Mouse (Mus musculus): ENCODE data around the gene Rabgap1l. TPM values are rescaled to one million over a fixed set of nuclear protein-coding genes. Genes with fewer than 3 reads are reported as not detected.
A peak's percentile ranks its signal among the peaks of the same experiment; 100 is the strongest.

Rabgap1l gene
- 100 to 1,000 TPM; 194 to 203 TPM for total RNA-seq (2021)

DNA sequence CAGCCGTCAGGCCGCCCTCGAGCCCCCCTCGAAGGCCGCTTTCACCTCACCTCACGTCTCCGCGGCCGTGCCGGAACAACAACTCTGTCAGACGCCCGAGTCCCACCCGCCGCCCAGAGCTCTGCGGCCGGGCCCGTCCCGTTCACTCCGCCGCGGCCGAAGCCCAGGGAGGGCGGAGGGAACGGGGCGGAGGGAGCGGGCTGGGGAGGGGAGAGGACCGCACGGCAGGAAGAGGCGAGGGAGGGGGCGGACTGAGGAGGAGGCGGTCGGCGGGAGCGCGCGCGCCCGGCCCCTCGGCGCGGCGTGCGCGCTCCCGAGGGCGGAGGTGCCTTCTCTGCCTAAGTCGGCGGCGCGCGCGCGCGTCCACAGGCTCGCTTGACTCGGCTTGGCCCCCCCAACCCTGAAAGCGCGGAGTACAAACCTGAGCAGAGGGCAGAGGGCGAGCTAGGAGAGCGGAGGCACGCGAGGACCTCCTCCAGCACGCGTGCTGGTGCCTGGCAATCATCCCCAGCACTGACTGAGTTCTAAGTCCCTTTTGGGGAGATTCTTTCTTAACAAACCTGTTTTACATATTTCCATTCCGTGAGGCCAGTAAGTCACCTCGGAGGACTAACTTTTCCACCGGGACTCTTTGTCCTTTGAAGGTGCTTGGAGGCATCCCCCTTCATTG is at the start of gene Rabgap1l:
TSS of gene Rabgap1l (minus strand) at position 526 of the 670 bp plus-strand sequence.
- intact Hi-C loops (cut with DNase I): no loop called here
- DNase-seq: peak; percentile 94

DNA sequence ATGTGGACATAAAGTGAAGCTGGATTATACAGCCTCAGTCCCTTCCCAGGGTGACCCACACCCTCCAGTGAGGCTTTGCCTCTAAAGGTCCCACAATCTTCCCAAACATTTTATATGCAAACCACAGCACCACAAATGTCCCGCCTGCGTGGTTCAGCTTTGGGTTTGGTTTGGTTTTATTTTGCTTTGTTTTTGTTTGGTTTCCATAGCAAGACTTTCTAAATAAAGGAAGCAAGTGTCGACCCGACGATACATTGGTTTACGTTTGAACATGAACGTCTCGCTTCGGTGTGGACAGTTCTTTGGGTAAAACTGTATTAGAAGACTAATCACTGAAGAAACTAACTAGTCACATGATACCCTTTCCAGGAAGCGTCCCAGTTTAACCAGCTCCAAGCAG is 49.6 kb upstream of the Rabgap1l start:
- DNase-seq: no peak
- intact Hi-C loops (cut with DNase I): no loop called here

DNA sequence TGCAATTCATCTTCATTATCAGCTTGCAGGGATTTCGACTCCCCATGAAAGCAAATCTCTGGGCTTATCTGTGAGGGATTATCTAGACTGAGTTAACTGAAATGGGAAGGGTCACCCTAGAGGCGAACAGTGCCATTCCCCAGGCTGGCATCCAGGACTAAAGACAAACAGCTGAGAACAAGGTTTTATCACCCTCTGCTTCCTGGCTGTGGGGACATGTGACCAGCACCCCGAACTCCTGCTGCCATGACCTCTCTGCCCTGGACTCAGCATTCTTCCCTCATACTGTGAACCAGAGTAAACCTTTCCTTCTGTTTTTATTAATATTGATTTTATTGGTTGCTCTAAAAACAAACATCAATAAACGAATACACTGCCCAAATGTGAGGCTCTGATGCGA is 47.6 kb upstream of the Rabgap1l start:
- no peak for DNase-seq
- intact Hi-C loops (cut with DNase I): no loop called here

DNA sequence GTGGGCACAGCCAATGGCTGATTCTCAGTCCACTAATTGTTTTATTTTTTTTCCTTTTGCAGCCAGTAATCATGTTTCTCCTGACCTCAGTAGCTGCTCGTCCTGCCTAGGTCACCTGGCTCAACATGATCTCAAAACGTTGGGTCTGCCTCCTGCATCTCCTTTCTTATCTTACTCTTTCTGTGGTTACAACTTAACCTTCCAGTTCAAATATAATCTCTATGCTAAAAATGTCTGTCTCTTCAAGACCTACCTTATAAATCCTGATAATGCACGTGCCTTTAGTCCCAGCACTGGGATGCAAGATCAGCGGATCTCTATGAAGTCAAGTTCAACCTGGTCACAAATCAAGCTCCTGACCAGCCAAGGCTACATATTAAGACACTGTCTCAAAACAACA is 46.1 kb upstream of the Rabgap1l start:
- DNase-seq: no peak
- intact Hi-C loops (cut with DNase I): no loop called here

DNA sequence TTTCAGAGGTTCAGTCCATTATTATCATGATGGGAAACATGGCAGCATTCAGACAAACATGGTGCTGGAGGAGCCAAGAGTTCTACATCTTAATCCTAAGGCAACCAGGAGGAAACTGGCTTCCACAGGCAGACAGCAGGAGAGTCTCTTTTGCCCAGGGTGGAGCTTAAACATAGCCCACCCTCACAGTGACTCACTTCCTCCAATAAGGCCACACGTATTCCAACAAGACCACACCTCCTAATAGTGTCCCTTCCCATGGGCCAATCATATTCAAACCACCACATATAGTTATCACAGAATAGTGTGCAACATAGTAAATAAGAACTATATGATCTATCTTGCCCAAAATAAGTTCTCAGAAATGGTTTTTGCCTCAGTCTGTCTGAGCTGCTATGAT is 41.4 kb upstream of the Rabgap1l start:
- no peak for DNase-seq
- intact Hi-C loops (cut with DNase I): no loop called here

DNA sequence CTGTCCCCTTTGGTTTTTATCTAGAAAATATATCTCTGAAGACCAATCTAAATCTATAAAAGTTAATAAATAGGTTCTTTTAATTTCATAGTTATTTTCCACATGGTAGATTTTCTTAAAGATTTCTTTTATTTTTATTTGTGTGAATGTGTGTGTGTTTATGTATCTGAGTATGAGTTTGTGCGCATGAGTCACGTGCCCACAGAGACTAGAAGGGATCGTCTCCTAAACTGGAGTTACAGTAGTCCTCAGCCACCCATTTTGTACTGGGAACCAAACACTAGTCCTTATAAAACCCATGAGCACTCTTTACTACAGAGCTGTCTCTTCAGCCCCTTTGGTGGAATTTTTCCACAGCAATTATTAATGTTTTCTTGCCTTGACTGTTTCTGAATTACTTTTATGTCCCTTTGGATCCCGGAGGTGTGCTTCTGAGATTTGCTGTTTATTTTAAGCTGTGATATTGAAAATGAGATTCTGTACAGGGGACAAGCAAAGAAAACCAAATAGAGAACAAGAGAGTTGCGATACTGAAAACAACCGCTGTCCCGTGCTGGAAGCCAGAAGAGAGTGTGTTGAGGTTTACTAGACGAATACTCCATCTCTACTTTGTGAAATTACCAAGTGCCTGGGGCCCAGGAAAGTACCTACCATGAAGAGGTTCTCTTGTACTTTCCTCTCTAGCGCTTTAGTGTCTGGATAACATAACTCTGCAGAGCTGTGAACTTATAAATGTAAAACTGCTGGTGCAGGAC is 39.4 kb upstream of the Rabgap1l start:
- intact Hi-C loops (cut with DNase I): no loop called here
- DNase-seq: no peak

DNA sequence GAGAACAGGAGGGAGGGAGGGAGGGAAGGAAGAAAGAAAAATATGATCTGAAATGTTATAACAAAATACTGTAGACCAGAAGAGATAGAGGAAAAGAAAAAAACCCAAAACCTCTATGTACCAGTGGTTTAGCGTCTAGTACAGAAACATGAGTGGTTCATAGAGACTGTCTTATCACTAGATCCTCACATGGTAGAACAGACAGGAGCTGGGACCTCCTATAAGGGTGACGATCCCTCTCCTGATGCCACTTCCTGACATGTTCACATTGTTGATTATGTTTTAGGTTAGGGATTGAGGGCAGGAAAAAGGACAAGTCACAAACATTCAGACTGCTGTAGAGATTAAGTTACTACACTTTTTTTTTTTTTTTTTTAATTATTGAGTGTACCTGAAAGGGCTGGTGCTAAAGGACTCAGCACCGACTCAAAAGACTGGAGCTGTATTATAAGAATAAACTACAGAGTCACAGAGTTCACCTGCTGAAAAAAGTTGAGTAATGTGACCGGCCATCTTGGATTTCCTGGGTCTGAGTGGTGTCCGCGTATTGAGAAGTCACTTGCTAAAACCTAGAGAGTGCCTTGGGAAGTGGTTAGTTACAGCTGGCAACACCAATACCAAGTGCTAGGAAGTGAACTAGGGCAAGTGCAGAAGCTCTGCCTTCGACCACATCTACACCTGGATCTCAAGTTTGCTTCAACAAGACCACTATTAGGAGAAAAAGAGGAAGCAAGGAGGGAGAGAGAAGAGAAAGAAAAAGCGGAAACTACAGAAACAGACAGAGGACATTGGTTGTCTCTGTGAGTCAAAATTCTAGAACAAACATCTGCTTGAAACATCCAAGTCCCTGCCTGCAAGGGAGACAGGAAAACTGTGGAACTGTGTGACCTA is 37.8 kb upstream of the Rabgap1l start:
- no peak for DNase-seq
- intact Hi-C loops (cut with DNase I): no loop called here

DNA sequence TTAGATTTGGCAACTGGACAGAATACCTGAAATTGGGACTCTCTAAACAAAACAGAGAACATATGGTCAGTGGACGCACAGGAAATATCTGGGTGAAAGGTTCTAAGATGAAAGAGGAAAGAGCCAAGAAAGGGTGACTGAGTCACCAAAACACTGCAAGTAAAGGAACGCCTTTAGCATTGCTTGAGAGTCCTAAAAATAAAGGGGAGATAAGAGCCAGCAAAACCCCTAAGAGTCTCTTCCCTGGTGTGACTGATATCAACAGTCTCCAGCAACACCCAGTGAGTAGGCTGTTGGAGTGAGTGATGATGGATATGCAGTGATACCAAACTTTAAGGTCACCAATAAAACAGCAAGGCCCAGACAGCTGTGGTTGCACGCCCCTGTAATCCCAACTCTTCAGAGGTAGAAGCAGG is 32.4 kb upstream of the Rabgap1l start:
- intact Hi-C loops (cut with DNase I): no loop called here
- DNase-seq: no peak

DNA sequence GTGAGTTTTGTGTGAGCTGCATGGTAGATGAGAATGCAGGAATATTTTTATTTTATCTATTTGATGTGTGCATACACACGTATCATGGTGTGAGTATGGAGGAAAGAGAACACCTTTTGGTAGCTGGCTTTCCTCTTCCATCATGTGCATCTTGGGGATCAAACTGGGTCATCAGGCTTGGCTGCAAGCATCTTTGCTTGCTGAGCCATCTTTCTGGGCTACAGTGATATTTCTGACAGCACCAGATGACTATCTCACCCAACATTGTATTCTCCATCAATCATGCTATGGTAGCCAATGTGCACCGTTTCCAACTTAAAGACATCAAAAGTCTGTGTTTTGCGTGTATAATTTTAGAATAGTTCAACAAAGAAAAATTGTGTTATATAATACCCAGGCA is 30.6 kb upstream of the Rabgap1l start:
- intact Hi-C loops (cut with DNase I): no loop called here
- no peak for DNase-seq

DNA sequence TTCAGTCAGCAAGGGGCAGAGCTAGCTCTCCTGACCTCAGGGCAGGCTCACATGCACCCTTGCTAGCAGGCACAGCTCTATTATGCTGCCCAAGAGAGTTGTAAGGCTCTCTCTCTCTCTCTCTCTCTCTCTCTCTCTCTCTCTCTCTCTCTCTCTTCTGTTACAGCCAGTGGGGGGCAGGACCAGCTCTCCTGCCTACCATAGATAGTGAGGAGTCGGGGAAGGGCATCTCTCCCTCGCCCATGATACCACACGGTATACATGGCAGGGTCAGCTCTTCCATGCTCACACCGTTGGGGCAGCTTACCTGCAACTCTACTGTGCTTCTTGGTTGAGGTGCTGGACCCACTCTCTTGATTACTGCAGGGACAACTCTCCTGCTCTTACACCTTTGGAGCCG is 21.2 kb upstream of the Rabgap1l start:
- intact Hi-C loops (cut with DNase I): no loop called here
- DNase-seq: no peak

DNA sequence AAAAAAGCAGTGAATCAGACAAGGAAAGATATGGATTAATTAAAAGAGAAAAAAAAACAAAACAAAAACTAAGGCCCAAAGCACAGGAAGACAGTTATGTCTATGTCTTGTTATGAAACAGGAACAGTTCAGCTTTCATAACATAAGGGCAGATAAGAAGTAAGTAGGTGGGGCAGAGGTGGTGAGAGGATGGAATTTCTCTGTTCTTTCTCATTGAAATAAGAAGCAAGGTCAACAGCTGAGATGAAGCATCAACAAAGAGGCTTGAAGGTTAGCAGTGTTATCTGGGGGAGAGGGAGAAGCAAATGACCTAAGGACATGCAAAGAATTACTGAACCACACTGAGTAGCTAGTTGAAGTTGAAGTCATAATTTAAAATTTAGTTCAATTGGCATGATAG is 19.4 kb upstream of the Rabgap1l start:
- intact Hi-C loops (cut with DNase I): no loop called here
- no peak for DNase-seq

DNA sequence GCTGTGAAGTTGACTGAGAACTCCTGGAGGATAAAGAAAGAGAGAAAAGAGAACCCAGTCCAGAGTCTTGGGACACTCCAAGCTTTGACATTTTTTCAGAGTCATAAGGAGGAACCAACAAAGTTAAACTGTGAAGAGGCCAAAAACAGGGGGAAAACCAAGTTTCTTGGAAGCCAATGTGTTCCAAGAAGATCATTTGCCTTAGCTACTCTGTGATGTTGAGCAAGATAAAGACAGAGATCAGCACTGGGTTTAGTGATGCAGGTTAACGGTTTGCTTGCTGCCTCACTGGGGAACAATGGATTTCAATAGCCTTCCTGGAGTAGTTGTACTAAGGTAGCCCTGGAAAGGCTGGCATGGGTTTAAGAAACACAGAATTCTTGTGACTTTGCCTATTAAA is 18.9 kb upstream of the Rabgap1l start:
- intact Hi-C loops (cut with DNase I): no loop called here
- DNase-seq: no peak

DNA sequence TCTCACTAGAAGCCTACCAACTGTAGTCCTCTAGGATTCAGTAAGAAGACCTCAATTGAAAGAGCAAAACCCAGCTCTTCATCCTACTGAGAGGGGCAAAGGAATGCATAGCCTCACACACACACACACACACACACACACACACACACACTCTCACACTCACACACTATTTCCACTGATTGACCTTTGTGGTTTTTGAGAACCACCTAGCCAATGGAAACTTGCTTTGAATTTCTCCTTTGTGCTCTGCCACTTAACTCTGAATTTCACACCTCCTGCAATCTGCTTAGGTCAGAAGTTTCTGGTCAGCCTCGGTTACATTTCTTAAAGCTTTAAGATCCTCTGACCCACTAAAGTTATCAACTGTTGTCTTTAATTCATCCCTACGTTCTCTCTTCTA is 12.3 kb upstream of the Rabgap1l start:
- intact Hi-C loops (cut with DNase I): no loop called here
- DNase-seq: no peak

DNA sequence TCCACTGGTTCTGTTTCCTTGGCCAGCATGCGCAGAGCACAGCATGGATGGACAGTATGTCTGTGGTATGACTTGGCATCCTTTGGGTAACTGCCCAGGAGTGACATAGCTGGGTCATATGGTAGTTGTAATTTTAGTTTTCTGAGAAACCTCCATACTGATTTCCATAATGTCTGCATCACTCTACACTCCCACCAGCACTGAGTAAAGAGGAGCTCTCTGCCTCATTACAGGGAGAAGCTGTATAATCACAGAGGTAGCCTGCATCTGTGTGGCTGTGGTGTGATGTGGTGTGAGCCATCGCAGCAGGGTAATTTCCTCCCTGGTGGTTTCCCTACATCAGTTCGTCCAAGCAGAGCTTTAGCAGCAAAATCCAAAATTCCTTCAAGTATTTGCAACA is 7.0 kb upstream of the Rabgap1l start:
- intact Hi-C loops (cut with DNase I): no loop called here
- no peak for DNase-seq

DNA sequence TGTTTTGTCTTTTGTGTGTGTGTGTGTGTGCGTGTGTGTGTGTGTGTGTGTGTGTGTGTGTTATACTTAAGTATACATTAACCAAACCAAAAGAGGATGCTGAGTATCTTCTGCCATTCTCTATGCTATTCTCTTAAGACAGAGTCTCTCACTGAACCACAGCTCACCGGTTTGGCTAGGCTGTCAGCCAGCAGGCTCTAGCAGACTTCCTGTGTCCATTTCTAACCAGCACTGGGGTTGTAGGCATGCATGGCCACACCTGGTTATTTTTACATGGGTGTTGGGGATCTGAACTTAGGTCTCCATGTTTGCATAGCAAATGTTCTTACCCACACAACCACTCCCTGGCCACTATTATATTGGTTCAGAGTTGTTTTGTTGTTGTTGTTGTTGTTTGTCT is 2.0 kb upstream of the Rabgap1l start:
- no peak for DNase-seq
- intact Hi-C loops (cut with DNase I): no loop called here

DNA sequence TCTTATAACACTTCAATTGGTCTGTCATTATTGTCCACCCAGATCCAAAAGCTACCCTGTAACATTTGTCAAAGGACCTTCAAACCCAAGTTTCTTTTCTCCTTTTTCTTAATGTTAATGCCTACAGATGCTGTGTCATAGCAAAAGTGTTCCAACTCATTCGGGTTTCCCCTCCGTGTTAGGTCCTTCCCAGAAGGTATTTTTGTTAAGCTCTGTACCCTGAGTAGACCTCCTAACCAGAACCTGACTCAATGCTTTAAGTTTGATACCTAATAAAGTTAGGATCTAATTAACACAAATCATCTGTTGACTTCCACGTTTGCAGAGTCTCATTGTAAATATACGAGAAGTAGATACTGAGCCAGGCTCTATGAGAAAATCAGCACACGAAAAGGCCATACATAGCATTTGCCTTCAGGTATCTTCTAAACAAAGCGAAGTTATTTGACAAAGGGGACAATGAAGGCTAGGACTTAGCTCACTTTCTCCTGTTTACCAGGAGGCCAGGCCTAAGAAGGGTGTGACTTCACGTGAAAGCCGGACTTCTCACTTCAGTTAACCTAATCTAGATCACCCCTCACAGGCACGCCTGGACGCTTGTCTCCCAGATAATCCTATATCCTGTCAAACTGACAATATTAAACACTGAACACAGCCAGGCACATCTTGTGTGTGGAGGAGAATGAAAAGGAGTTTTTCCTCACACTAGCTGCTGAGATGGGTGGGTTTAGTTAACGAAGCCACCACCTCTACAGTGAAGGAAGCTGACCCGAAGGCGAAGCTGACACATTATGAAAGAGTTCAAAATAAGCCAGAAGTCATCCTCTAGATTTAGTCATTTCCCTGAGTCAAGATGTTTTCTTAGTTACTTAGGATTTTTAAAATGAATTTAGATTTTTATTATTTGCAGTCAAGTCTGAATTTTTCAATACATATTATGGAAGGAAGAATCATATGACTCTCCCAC is 1.1 kb upstream of the Rabgap1l start:
- intact Hi-C loops (cut with DNase I): no loop called here
- no peak for DNase-seq

DNA sequence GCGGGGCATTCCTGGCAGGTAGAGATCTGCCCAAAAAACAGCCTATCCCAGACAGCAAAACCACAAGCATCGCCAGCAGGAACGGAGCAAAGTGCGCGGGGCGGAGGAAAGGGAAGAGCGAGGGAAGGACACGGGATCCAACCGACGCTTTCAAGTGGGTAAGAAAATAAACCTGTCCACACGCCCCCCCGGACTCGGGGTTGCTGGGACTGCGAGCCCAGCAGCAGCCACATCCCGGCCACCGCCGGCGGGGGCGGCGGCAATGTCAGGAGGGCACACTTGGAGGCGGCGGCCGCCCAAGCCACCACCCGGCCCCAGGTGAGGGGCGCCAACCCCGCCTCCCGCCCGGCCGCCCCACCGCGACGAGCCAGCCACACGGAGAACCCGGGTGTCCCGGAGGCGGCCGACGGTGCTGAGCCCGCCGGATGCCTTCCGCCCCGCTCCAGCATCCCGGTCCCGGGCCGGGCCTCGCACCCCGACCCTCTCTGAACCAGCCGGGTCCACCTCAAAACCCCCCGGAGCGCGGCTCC is 790 bp downstream of the Rabgap1l start:
- intact Hi-C loops (cut with DNase I): no loop called here
- peak; percentile 24 for DNase-seq

DNA sequence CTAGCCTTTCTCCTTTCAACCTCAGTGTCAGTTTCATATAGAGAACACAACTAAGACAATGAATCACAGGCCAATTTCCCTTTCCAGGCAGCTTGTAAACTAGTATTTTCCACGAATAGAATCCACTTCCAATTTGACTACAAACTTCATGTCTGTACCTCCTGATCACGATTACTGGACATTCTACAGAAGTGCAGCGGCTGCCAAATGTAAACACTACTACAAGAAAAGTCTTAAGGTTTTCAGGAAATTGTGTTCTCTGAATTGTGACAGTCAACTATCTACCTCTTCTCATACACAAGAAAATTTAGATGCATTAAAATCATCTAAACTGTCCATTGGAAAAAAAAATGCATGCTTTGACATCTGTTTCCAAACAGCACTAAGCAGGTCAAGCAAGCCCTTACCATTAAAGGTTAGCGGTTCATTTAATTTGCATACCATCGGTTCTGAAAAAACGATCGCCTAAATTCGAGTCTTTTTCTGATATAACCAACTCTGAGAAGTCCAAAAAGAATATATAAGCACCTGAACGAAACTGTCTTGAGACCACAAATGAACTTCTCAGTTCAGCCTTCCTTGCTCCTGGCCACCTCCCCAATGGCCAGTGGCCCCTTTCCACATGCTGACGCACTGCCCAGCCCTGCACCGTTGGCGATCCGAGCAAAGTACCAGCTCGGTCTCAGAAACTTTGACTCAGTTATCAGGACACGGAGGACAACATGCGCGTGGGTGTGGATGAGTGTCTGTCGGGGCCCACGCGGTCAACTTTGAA is 1.4 kb downstream of the Rabgap1l start:
- peak; percentile 11 for DNase-seq
- intact Hi-C loops (cut with DNase I): no loop called here

DNA sequence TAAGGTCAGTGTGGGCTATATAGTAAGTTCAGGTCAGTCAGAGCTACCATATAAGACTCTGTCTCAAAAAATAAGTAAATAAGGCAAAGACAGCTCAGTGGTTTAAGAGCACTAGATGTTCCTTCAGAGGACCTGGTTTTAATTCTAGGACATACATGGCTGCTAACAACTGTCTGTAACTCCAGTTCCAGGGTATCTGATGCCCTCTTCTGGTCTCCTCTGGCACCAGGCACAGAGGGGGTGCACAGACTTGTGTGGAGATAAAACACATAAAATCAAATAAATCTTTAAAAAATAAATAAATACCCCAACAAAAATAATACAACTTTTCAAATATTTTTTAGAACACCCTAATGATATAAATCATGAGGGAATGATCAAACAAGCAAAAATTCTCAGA is 2.4 kb downstream of the Rabgap1l start:
- intact Hi-C loops (cut with DNase I): no loop called here
- DNase-seq: no peak
